Mouse (Mus musculus): ENCODE data around the gene Arhgap42.

The Arhgap42 gene

DNA sequence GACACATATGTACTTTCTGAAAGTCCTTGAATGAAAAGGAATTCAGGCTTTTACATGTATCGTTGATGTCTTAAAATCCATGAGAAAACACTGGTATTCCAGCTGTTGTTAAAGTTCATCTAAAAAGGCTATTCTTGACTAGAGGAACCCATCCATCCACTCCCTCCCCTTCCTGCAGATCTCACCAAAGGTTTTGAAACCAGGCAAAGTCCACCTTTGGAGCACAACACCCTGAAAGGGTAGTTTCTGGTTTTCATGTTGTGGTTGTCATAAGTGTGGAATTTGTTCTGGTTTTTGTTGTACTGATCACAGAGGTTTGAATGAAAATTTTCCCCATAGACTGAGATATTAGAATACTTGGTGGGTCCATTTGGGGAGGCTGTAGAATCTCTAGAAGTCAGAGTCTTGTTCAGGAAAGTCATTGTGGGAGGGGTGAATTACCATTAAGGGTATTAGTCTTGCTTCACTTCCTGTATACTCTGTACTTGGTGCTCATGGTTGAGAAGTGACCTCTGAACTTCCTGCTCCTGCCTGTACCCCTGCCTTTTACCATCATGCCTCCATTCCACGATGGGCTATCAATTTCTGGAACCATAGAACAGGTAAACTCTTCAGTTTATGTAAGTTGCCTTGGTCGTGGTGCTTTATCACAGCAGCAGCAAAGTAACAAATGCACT is 27.4 kb downstream of the Arhgap42 start:
- no peak for DNase-seq (ENCODE audit: extremely low spot score, low read depth, low spot score)

GRCm38 (mm10) chr9:9210464-9210863 is 28.4 kb downstream of the Arhgap42 start:
- no peak for DNase-seq (ENCODE audit: extremely low spot score, low read depth, low spot score)

DNA sequence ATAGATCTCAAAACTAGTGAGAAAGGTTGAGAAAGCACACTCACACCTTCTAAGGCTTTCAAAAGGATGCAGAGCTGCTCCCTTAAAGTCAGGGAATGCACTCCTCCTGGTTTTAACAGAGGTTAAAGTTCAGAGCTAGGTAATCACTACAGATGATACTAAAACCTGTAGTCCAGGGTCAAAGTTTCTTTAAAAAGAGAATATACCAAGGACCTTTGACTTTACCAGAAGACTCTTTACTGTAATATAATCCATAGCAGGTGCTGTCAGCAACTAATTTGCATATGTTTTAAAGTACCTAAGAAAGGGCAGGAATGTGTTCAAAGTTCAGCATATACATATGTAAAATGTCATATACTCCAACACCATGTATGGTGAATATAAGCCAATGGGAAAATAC is 30.7 kb downstream of the Arhgap42 start:
- DNase-seq (ENCODE audit: extremely low spot score, low read depth, low spot score), result no peak

GRCm38 (mm10) chr9:9207251-9207650 is 31.6 kb downstream of the Arhgap42 start:
- no peak for DNase-seq (ENCODE audit: extremely low spot score, low read depth, low spot score)

DNA sequence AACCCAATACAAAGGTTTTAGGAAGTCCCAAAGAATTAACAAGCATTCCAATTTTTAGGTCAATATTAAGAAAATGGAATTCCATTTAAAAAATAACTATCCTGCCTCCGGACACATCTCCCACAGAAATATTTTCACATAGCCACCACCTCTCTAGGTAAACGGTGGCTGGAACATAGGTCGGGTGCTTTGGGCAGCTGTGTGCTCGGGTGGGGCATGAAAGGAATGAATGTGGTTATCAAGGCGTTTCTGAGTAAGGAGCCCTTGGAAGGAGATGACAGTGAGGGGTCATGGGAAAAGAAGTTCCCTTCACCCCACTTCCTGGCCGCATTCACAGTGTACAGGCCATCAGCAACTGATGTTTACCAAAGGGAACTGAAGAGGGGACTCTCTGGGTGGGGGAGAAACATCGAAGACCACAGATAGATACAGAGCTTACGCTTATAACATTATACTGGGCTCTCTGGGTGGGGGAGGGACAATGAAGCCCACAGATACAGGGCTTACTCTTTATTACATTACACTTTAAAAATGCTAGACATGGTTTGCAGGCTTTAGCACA is 38.0 kb downstream of the Arhgap42 start:
- DNase-seq (ENCODE audit: extremely low spot score, low read depth, low spot score), result no peak

GRCm38 (mm10) chr9:9199170-9199841 is 39.6 kb downstream of the Arhgap42 start:
- no peak for DNase-seq (ENCODE audit: extremely low spot score, low read depth, low spot score)

GRCm38 (mm10) chr9:9198645-9199044 is 40.3 kb downstream of the Arhgap42 start:
- no peak for DNase-seq (ENCODE audit: extremely low spot score, low read depth, low spot score)

DNA sequence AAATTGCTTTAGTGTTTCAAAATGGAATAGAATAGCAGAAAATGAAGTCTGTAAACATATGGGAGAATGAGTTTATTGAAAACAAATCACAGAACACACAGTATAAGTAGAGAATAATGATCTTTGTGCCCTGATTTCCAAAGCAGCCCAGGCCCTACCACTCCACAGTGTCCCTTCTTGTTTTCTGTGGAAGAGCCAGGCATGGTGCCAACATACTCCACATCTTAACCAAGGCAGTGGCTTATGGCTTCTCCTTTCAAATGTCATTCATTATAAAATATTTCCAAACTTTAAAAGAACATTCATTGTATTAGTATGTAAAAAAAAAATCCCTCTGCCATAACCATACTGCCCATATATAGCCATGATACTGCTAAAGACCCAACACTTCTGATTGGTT is 42.9 kb downstream of the Arhgap42 start:
- no peak for DNase-seq (ENCODE audit: extremely low spot score, low read depth, low spot score)

DNA sequence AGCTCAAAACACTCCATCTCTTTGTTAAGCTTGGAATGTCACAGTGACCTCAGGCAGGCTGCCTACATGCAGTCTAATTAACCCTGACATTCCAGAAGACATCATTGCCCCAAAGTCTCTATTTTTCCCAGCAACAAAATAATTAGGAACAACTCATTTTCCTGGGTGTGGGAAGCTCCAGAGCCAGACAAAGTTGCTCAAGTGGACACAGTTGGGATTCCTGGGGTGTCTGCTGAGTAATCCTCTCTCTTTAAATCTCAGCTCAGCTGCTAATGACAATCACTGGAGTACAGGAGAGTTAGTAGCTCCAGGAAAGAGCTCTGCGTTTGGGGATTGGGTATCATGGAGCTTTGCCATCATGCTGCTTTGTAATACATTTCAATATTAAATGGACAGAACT is 44.4 kb downstream of the Arhgap42 start:
- no peak for DNase-seq (ENCODE audit: extremely low spot score, low read depth, low spot score)

- DNase-seq (ENCODE audit: extremely low spot score, low read depth, low spot score), result no peak
Observed at GRCm38 (mm10) chr9:9192716-9193115, 46.2 kb downstream of the Arhgap42 start.

GRCm38 (mm10) chr9:9190835-9191234 is 48.1 kb downstream of the Arhgap42 start:
- no peak for DNase-seq (ENCODE audit: extremely low spot score, low read depth, low spot score)

GRCm38 (mm10) chr9:9188167-9188566 is 50.7 kb downstream of the Arhgap42 start:
- no peak for DNase-seq (ENCODE audit: extremely low spot score, low read depth, low spot score)

GRCm38 (mm10) chr9:9177745-9178144 is 61.2 kb downstream of the Arhgap42 start:
- no peak for DNase-seq (ENCODE audit: extremely low spot score, low read depth, low spot score)

DNA sequence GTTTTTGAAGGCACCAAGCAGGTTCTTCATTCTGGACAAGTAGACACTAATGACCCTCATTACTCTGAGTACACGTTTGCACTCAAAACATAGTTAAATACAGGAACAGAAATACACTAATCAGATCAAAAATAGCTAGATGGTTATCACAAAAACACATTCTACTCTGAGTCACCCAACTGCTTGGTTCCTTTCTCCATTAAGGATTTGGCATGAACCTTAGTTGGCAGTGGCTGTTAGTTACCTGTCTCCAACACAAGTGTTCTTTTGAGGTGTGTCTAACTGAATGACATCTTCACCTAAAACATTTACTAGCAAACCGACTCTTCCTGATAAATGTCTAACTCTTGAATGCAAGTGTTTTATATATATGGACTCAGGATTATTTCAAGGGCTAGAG is 64.0 kb downstream of the Arhgap42 start:
- no peak for DNase-seq (ENCODE audit: extremely low spot score, low read depth, low spot score)

DNA sequence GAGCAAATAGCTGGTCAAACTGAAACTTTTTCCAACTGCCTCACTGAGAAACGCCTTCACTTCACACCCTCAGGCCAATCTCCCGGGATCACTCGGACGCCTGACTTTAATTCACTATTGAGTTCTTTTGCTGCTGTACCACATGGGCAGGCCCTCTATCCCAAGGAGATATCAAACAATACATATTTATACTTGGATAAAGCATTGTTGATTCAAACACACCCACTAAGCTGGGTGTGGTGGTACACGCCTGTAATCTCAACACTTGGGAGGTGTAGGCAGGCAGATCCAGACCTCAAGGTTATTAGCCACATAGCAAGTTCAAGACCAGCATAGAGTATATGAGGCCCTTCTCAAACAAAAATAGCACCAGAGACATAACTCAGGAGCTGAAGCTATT is 64.7 kb downstream of the Arhgap42 start:
- no peak for DNase-seq (ENCODE audit: extremely low spot score, low read depth, low spot score)

GRCm38 (mm10) chr9:9173091-9173490 is 65.8 kb downstream of the Arhgap42 start:
- no peak for DNase-seq (ENCODE audit: extremely low spot score, low read depth, low spot score)

- DNase-seq (ENCODE audit: extremely low spot score, low read depth, low spot score), result peak; percentile 14
Observed at GRCm38 (mm10) chr9:9171146-9171816, 67.6 kb downstream of the Arhgap42 start.

DNA sequence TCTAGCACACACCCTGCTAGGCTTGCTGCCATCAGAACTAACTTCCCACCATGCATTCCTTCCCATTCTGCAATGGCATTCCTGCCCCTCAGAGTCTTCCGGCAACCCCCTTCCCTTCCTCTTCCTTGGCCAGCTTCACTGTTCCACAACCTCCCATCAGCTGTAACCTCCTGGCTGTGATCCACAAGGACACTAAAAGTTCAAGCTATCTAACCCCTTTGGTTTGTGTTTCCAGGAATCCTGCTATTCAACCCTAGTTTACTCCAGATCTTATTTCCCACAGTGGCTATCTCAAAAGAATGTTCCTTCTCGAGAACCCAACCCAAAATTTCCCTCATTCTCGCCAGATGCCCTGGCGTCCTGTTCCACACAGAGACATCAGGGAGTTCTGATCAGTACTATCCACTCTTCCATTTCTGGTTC is 73.2 kb downstream of the Arhgap42 start:
- no peak for DNase-seq (ENCODE audit: extremely low spot score, low read depth, low spot score)

GRCm38 (mm10) chr9:9160736-9161135 is 78.2 kb downstream of the Arhgap42 start:
- no peak for DNase-seq (ENCODE audit: extremely low spot score, low read depth, low spot score)

DNA sequence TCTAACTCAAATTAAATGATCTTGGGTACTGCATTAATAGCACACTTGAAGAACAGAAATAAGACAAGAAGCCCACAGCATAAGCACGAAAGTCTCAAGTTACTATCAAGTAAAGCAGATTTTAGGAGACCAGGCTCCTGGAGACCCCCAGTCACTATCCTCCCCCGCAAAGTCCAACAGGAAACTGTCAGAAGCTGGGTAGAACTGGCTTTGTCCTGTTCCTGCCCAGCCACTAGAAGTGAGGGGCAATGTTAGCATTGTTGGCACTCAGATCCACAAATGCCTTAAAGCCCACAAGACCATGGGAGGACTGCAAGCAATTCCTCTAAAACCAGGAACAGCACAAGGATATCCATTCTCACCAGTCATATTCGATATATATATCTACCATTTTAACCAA is 80.7 kb downstream of the Arhgap42 start:
- no peak for DNase-seq (ENCODE audit: extremely low spot score, low read depth, low spot score)

GRCm38 (mm10) chr9:9157425-9157824 is 81.5 kb downstream of the Arhgap42 start:
- no peak for DNase-seq (ENCODE audit: extremely low spot score, low read depth, low spot score)

DNA sequence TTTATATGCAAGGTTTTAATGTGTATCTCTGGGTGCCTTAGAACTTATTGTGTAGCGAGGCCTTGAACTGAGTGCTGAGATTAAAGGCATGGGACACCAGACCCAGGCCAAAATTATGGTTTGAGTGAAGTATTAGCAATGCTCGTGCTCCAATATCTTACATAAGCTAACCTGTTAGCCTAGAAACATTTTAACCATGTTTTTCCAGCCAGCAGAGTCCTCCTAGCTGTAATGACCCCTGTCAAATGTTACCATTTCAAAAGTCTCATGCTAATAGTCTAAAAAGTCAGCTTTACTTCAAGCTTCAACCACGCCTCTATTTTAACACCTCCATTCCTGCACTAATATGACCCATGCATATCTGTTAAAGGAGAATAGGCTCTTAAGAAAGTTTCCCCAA is 84.3 kb downstream of the Arhgap42 start:
- DNase-seq (ENCODE audit: extremely low spot score, low read depth, low spot score), result no peak

All from hindlimb bud, embryonic 11.5 days (tissue).